Mouse (Mus musculus): ENCODE measurements around the gene Tmprss11c.

GRCm38 (mm10) chr5:86244275-86244674 is 44.8 kb downstream of the Tmprss11c start:
- no peak for TF ChIP-seq POLR2A (IDR thresholded peaks at IDR 0.05; ENCODE audit: borderline replicate concordance, low read depth, low read length)
- no peak for TF ChIP-seq CTCF (IDR thresholded peaks at IDR 0.05; ENCODE audit: low read depth, low read length)

All from bone marrow macrophage, adult 2 months (primary cell).